Mouse (Mus musculus): ENCODE data around the gene Nectin3. TPM values are rescaled to one million over a fixed set of nuclear protein-coding genes. Genes with fewer than 3 reads are reported as not detected.

Nectin3 gene
- polyA plus RNA-seq, 1 experiment = 9.4 TPM

GRCm38 (mm10) chr16:46507260-46507943 is 9.1 kb upstream of the Nectin3 start:
- TF ChIP-seq POLR2A (IDR thresholded peaks at IDR 0.05; ENCODE audit: borderline replicate concordance, insufficient read depth, low read length) (no peak), CTCF (IDR thresholded peaks at IDR 0.05; ENCODE audit: borderline replicate concordance, insufficient read depth, low read depth, low read length) (no peak)
- Histone ChIP-seq H3K27ac (ENCODE audit: insufficient read depth, low read length) (no peak overlapping the region), H3K27me3 (ENCODE audit: control insufficient read depth, insufficient read depth, low read length) (no peaks in the 10 kb centered on the region), H3K4me1 (ENCODE audit: control insufficient read depth, insufficient read depth, low read length) (no peaks in the 10 kb centered on the region), H3K4me3 (replicated peaks; ENCODE audit: insufficient read depth, low read depth, low read length) (no peak overlapping the region)
- no peak for DNase-seq
- 85% methylated on average over 3 of the region's 3 CpGs for WGBS

- WGBS = 67% methylated on average over 4 of the region's 4 CpGs
- TF ChIP-seq CTCF (IDR thresholded peaks at IDR 0.05; ENCODE audit: borderline replicate concordance, insufficient read depth, low read depth, low read length) (no peak), POLR2A (IDR thresholded peaks at IDR 0.05; ENCODE audit: borderline replicate concordance, insufficient read depth, low read length) (no peak)
- H3K4me3 ChIP-seq (replicated peaks; ENCODE audit: insufficient read depth, low read depth, low read length) = no peak overlapping the region
- DNase-seq = no peak
- H3K27ac ChIP-seq (ENCODE audit: insufficient read depth, low read length) = no peak overlapping the region
- H3K27me3 ChIP-seq (ENCODE audit: control insufficient read depth, insufficient read depth, low read length) = no peaks in the 10 kb centered on the region
- H3K4me1 ChIP-seq (ENCODE audit: control insufficient read depth, insufficient read depth, low read length) = no peaks in the 10 kb centered on the region
These were observed 5.7 kb upstream of the Nectin3 start for GRCm38 (mm10) chr16:46504006-46504405.

- no peak for DNase-seq
- Histone ChIP-seq H3K4me3 (replicated peaks; ENCODE audit: insufficient read depth, low read depth, low read length) (no peak overlapping the region), H3K4me1 (ENCODE audit: control insufficient read depth, insufficient read depth, low read length) (no peaks in the 10 kb centered on the region), H3K27me3 (ENCODE audit: control insufficient read depth, insufficient read depth, low read length) (no peaks in the 10 kb centered on the region), H3K27ac (ENCODE audit: insufficient read depth, low read length) (no peak overlapping the region)
- TF ChIP-seq POLR2A (IDR thresholded peaks at IDR 0.05; ENCODE audit: borderline replicate concordance, insufficient read depth, low read length) = no peak
- WGBS = 88% methylated on average over 2 of the region's 2 CpGs
These were observed 4.0 kb upstream of the Nectin3 start for GRCm38 (mm10) chr16:46502311-46502710.

- no peak overlapping the region for H3K4me3 ChIP-seq (replicated peaks; ENCODE audit: insufficient read depth, low read depth, low read length)
- no peak overlapping the region for H3K27ac ChIP-seq (ENCODE audit: insufficient read depth, low read length)
- H3K4me1 ChIP-seq (ENCODE audit: control insufficient read depth, insufficient read depth, low read length) = no peaks in the 10 kb centered on the region
- WGBS = 86% methylated on average over 3 of the region's 3 CpGs
- TF ChIP-seq POLR2A (IDR thresholded peaks at IDR 0.05; ENCODE audit: borderline replicate concordance, insufficient read depth, low read length) = no peak
- no peak for DNase-seq
- H3K27me3 ChIP-seq (ENCODE audit: control insufficient read depth, insufficient read depth, low read length) = no peaks in the 10 kb centered on the region
These were observed 2.4 kb upstream of the Nectin3 start for GRCm38 (mm10) chr16:46500759-46501158.

- Histone ChIP-seq H3K4me3 (replicated peaks; ENCODE audit: insufficient read depth, low read depth, low read length) (peak overlapping the region; percentile 64), H3K27me3 (ENCODE audit: control insufficient read depth, insufficient read depth, low read length) (no peaks in the 10 kb centered on the region), H3K4me1 (ENCODE audit: control insufficient read depth, insufficient read depth, low read length) (no peaks in the 10 kb centered on the region; the same call in 1 of the 2 replicates), H3K27ac (ENCODE audit: insufficient read depth, low read length) (peak overlapping the region; percentile 95)
- under 1% methylated on average over 32 of the region's 32 CpGs for WGBS
- peak; percentile 53 to 69 for DNase-seq
- TF ChIP-seq CTCF (IDR thresholded peaks at IDR 0.05; ENCODE audit: borderline replicate concordance, insufficient read depth, low read depth, low read length) (no peak), POLR2A (IDR thresholded peaks at IDR 0.05; ENCODE audit: borderline replicate concordance, insufficient read depth, low read length) (0 out of 2 replicates have a peak, but pooled peaks have one; percentile 14)
These were observed 472 bp downstream of the Nectin3 start for GRCm38 (mm10) chr16:46497686-46498420.

- Histone ChIP-seq H3K4me3 (replicated peaks; ENCODE audit: insufficient read depth, low read depth, low read length) (peak overlapping the region; percentile 64), H3K27me3 (ENCODE audit: control insufficient read depth, insufficient read depth, low read length) (no peaks in the 10 kb centered on the region), H3K4me1 (ENCODE audit: control insufficient read depth, insufficient read depth, low read length) (no peaks in the 10 kb centered on the region; the same call in 1 of the 2 replicates), H3K27ac (ENCODE audit: insufficient read depth, low read length) (peak overlapping the region; percentile 95)
- DNase-seq = peak; percentile 95 to 96
- peak; percentile 96 for TF ChIP-seq POLR2A (IDR thresholded peaks at IDR 0.05; ENCODE audit: borderline replicate concordance, insufficient read depth, low read length)
- TF ChIP-seq CTCF (IDR thresholded peaks at IDR 0.05; ENCODE audit: borderline replicate concordance, insufficient read depth, low read depth, low read length) = no peak
- WGBS = under 1% methylated on average over 73 of the region's 78 CpGs
These were observed 1.2 kb downstream of the Nectin3 start for GRCm38 (mm10) chr16:46496889-46497685.

- WGBS = 1% methylated on average over 86 of the region's 96 CpGs
- H3K27me3 ChIP-seq (ENCODE audit: control insufficient read depth, insufficient read depth, low read length) = no peaks in the 10 kb centered on the region
- no peaks in the 10 kb centered on the region; the same call in 1 of the 2 replicates for H3K4me1 ChIP-seq (ENCODE audit: control insufficient read depth, insufficient read depth, low read length)
- peak overlapping the region; percentile 57; the same call in 1 of the 2 replicates for H3K27ac ChIP-seq (ENCODE audit: insufficient read depth, low read length)
- peak overlapping the region; percentile 64 for H3K4me3 ChIP-seq (replicated peaks; ENCODE audit: insufficient read depth, low read depth, low read length)
- no peak for TF ChIP-seq POLR2A (IDR thresholded peaks at IDR 0.05; ENCODE audit: borderline replicate concordance, insufficient read depth, low read length)
- no peak for TF ChIP-seq CTCF (IDR thresholded peaks at IDR 0.05; ENCODE audit: borderline replicate concordance, insufficient read depth, low read depth, low read length)
- peak; percentile 51 to 65 for DNase-seq
These were observed 2.1 kb downstream of the Nectin3 start for GRCm38 (mm10) chr16:46496031-46496868.
